Mouse (Mus musculus) heart, embryonic 10.5 days (tissue): Measurements from ENCODE around the gene Rgs1. TPM values are rescaled to one million over a fixed set of nuclear protein-coding genes. Genes with fewer than 3 reads are reported as not detected.

Source experiments
- DNase-seq: peaks from one replicate; pipeline ENCODE4 v3.0.0-alpha.2; 2017; ENCODE audit warnings: low spot score
- H3K27ac ChIP-seq: fragments of 300-500 bp; sonication (generic); 2 replicates; pipeline ENCODE4 v1.5.1; 2016; ENCODE audit warnings: mild to moderate bottlenecking
- H3K27me3 ChIP-seq: fragments of 300-500 bp; sonication (generic); 2 replicates; pipeline ENCODE4 v1.6.1; 2016; ENCODE audit warnings: mild to moderate bottlenecking; ENCODE audit not compliant: poor library complexity, insufficient read depth, severe bottlenecking
- H3K36me3 ChIP-seq: fragments of 300-500 bp; sonication (generic); 2 replicates; pipeline ENCODE4 v1.6.1; 2016; ENCODE audit warnings: mild to moderate bottlenecking, moderate library complexity
- H3K4me1 ChIP-seq: fragments of 300-500 bp; sonication (generic); 2 replicates; pipeline ENCODE4 v1.6.1; 2016; ENCODE audit warnings: mild to moderate bottlenecking
- H3K4me3 ChIP-seq: fragments of 300-500 bp; sonication (generic); 2 replicates; pipeline ENCODE4 v1.5.1; 2016; ENCODE audit warnings: mild to moderate bottlenecking, moderate library complexity
- H3K9me3 ChIP-seq: fragments of 300-500 bp; sonication (generic); 2 replicates; pipeline ENCODE4 v1.6.1; 2016; ENCODE audit warnings: mild to moderate bottlenecking, moderate library complexity
- WGBS: fragments of 180-500 bp; shearing (Covaris S2); methylation state at CpG from one replicate; pipeline ENCODE4 v1.1.7; 2016; 5-methylcytosine and 5-hydroxymethylcytosine counted together
- polyA plus RNA-seq: library from polyadenylated mRNA; unstranded; fragments of >200 nt; fragmentation: Nextera tagmentation; extraction: Ambion mirVana; gene quantifications from 2 replicates; pipeline ENCODE4 v1.2.1, GENCODE M21; 2016

Rgs1 gene
- polyA plus RNA-seq, 1 experiment from 2014 or later = not detected

DNA sequence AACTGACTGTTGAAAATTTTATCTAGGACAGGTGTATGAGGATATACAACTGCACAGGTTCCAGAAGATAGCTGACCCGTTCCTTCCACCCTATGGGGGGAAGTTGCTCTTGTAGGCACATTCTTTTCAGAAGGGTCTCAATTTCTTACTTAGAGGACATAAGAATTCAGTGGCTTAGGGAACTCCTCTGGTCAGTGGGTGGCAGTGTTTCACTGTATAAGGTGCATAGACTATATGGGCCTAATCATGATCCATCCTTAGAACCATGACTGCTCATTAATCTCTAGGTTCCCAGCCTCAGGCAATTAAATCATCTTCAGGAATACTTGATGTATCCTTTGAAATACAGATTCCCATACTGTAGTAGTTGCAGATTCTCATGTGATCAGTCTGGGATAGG is 5.5 kb downstream of the Rgs1 start:
- H3K4me3 ChIP-seq = no peak overlapping the region
- H3K4me1 ChIP-seq = no peaks in the 10 kb centered on the region
- no peak overlapping the region for H3K27ac ChIP-seq
- H3K9me3 ChIP-seq = no peaks in the 10 kb centered on the region
- no peaks in the 10 kb centered on the region for H3K36me3 ChIP-seq
- no peak for DNase-seq
- 36% methylated on average over 1 of the region's 1 CpGs for WGBS
- H3K27me3 ChIP-seq = no peaks in the 10 kb centered on the region

- H3K27me3 ChIP-seq = no peaks in the 10 kb centered on the region
- H3K36me3 ChIP-seq = no peaks in the 10 kb centered on the region
- no peaks in the 10 kb centered on the region for H3K9me3 ChIP-seq
- WGBS = 68% methylated on average over 2 of the region's 2 CpGs
- H3K4me3 ChIP-seq = no peak overlapping the region
- no peak for DNase-seq
- H3K4me1 ChIP-seq = no peaks in the 10 kb centered on the region
- H3K27ac ChIP-seq = no peak overlapping the region
Measured at GRCm38 (mm10) chr1:144239195-144239594, 9.8 kb downstream of the Rgs1 start.

DNA sequence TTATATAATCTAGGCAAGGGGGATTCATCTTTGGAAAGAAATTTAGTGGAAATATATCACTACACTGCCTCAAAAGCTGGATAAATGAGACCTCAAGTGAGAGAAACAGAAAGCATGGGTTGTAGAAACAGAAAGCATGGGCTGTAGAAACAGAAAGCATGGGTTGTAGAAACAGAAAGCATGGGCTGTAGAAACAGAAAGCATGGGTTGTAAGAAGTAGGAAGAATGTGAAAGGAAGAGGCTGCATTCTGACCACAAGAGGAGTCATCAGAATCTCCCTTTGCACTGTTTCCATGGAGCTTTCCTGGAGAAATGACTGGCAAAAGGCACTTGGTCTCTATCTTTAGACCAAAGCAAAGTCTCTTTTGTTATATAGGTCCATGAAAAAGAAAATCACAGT is 33.8 kb downstream of the Rgs1 start:
- Histone ChIP-seq H3K4me3 (no peak overlapping the region), H3K36me3 (no peaks in the 10 kb centered on the region), H3K27me3 (no peaks in the 10 kb centered on the region), H3K9me3 (no peaks in the 10 kb centered on the region), H3K27ac (no peak overlapping the region), H3K4me1 (no peaks in the 10 kb centered on the region)
- DNase-seq = no peak

- Histone ChIP-seq H3K27me3 (no peaks in the 10 kb centered on the region), H3K27ac (no peak overlapping the region), H3K36me3 (no peaks in the 10 kb centered on the region), H3K4me1 (no peaks in the 10 kb centered on the region), H3K4me3 (no peak overlapping the region), H3K9me3 (no peaks in the 10 kb centered on the region)
- WGBS = 64% methylated on average over 3 of the region's 3 CpGs
- no peak for DNase-seq
Measured at GRCm38 (mm10) chr1:144210912-144211311, 38.1 kb downstream of the Rgs1 start.

GRCm38 (mm10) chr1:144206281-144207061 is 42.6 kb downstream of the Rgs1 start:
- Histone ChIP-seq H3K27ac (no peak overlapping the region), H3K27me3 (no peaks in the 10 kb centered on the region), H3K4me1 (no peaks in the 10 kb centered on the region), H3K4me3 (no peak overlapping the region), H3K36me3 (no peaks in the 10 kb centered on the region), H3K9me3 (no peaks in the 10 kb centered on the region)
- 70% methylated on average over 7 of the region's 7 CpGs for WGBS
- DNase-seq = no peak

- no peak for DNase-seq
- Histone ChIP-seq H3K27me3 (no peaks in the 10 kb centered on the region), H3K9me3 (no peaks in the 10 kb centered on the region), H3K4me1 (no peaks in the 10 kb centered on the region), H3K27ac (no peak overlapping the region), H3K36me3 (no peaks in the 10 kb centered on the region), H3K4me3 (no peak overlapping the region)
- WGBS = 83% methylated on average over 2 of the region's 2 CpGs
Measured at GRCm38 (mm10) chr1:144204766-144205165, 44.3 kb downstream of the Rgs1 start.

- H3K9me3 ChIP-seq = no peaks in the 10 kb centered on the region
- no peak overlapping the region for H3K27ac ChIP-seq
- no peak for DNase-seq
- H3K4me1 ChIP-seq = no peaks in the 10 kb centered on the region
- no peaks in the 10 kb centered on the region for H3K27me3 ChIP-seq
- H3K4me3 ChIP-seq = no peak overlapping the region
- no peaks in the 10 kb centered on the region for H3K36me3 ChIP-seq
- WGBS = 79% methylated on average over 4 of the region's 4 CpGs
Measured at GRCm38 (mm10) chr1:144202939-144203338, 46.1 kb downstream of the Rgs1 start.

DNA sequence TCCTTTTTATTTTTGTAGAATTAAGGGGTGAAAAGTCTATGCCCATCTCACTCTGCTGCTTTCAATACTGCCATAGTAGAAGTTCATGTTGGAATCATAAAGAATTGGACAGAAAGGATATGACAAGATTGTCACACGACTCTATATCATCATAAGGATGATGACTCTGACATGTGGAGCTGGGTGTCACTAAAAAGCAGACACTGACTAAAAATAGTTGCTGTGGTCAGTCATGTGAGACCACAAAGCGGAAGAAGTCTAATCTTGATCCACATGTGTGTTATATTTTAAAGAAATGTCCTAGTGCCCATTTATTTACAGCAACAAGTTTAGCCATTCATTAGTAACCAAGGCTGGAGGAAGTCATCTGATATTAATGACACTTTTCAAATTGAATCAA is 48.5 kb downstream of the Rgs1 start:
- H3K4me1 ChIP-seq = no peaks in the 10 kb centered on the region

DNA sequence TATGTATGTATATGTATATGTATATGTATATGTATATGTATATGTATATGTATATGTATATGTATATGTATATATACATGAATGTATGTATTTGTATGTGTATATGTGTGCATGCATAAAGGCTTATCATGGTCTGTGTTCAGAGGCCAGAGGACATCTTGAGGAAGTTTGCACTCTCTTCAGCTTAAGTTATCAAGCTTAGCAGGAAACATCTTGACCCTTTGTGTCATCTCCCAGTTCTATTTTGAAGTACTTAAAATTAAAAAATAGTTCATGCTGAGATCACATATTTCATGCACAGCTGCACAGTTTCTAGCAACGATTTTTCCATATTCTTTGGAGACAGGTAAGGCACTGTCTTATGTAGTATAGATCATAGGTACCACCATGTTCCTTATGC is 49.5 kb downstream of the Rgs1 start:
- Histone ChIP-seq H3K9me3 (no peaks in the 10 kb centered on the region), H3K4me3 (no peak overlapping the region), H3K27me3 (no peaks in the 10 kb centered on the region), H3K4me1 (no peaks in the 10 kb centered on the region), H3K27ac (no peak overlapping the region), H3K36me3 (no peaks in the 10 kb centered on the region)
- no peak for DNase-seq
- WGBS = 60% methylated on average over 1 of the region's 1 CpGs

More for the DNA sequence above, 48.5 kb downstream of the Rgs1 start:
- H3K27me3 ChIP-seq = no peaks in the 10 kb centered on the region
- no peak overlapping the region for H3K4me3 ChIP-seq
- no peak for DNase-seq
- H3K36me3 ChIP-seq = no peaks in the 10 kb centered on the region
- 64% methylated on average over 2 of the region's 2 CpGs for WGBS
- no peak overlapping the region for H3K27ac ChIP-seq
- H3K9me3 ChIP-seq = no peaks in the 10 kb centered on the region

GRCm38 (mm10) chr1:144197684-144198083 is 51.4 kb downstream of the Rgs1 start:
- H3K9me3 ChIP-seq = no peaks in the 10 kb centered on the region
- 26% methylated on average over 3 of the region's 3 CpGs for WGBS
- H3K4me1 ChIP-seq = no peaks in the 10 kb centered on the region
- no peak overlapping the region for H3K27ac ChIP-seq
- H3K27me3 ChIP-seq = no peaks in the 10 kb centered on the region
- H3K4me3 ChIP-seq = no peak overlapping the region
- H3K36me3 ChIP-seq = no peaks in the 10 kb centered on the region
- no peak for DNase-seq

Other genes with a start within 250 kb of the Rgs1 start
- gene Rgs2, start 245.1 kb downstream of the Rgs1 start, polyA plus RNA-seq = 14.8 and 23.8 TPM in 2 replicates
- not detected in 2 replicates for gene Rgs13, start 71.9 kb downstream of the Rgs1 start, polyA plus RNA-seq